Mouse (Mus musculus): ENCODE measurements around the gene Chn2. TPM values are rescaled to one million over a fixed set of nuclear protein-coding genes. Genes with fewer than 3 reads are reported as not detected.

The Chn2 gene
- total and polyA plus RNA-seq, 3 experiments: not detected

DNA sequence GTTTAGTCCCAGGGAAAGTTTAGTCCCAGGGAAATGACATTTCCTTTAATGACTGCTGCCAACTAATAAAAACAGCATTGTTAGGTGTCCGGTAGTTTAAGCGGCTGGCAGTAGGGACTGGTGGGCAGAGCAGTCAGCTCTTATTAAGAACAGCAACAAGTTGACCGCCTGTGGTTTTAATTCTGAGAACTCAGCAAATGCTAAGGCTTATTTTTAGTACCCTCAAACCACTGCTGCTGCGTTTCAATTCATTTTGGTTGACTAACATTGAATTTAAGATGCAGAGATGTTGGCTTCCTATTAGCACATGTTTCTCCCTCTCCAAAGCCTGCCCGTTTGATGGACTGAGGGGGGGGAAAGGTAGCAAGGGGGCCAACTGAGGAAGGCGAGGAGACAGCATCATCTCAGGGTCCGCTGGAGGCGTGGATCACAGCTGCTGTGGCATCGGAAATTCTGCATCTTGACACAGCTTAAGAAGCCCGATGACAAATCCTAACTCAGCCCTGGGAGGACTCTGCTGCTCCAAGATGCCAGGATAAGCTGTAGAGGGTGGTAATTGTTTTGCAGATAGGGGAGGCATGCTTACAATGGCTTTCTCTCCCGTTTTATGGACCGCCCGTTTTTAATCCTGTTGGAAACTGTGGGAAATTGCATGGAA, 2.2 kb downstream of the Chn2 start:
- no peak for DNase-seq (ENCODE audit: low read depth, low spot score)
- H3K9me3 ChIP-seq (replicated peaks; ENCODE audit: insufficient read depth, low read length): no peaks in the 10 kb centered on the region
- no peak overlapping the region for H3K9ac ChIP-seq (ENCODE audit: control insufficient read depth, low read depth, low read length, poor library complexity, severe bottlenecking)
- TF ChIP-seq ZC3H11A (IDR thresholded peaks at IDR 0.05; ENCODE audit: low read depth, low read length) (no peak), ZNF384 (IDR thresholded peaks at IDR 0.05; ENCODE audit: low read depth, low read length) (no peak), SMC3 (IDR thresholded peaks at IDR 0.05; ENCODE audit: low read depth, low read length) (no peak), MYC (IDR thresholded peaks at IDR 0.05; ENCODE audit: low read depth, low read length) (no peak), SIN3A (IDR thresholded peaks at IDR 0.05; ENCODE audit: low read length) (no peak), NRF1 (IDR thresholded peaks at IDR 0.05; ENCODE audit: insufficient read depth, low read depth, low read length, poor library complexity, severe bottlenecking) (no peak), MAX (IDR thresholded peaks at IDR 0.05; ENCODE audit: low read length) (no peak), RAD21 (IDR thresholded peaks at IDR 0.05; ENCODE audit: low read depth, low read length) (no peak), USF1 (IDR thresholded peaks at IDR 0.05; ENCODE audit: low read depth, low read length) (no peak), MXI1 (IDR thresholded peaks at IDR 0.05; ENCODE audit: low read depth, low read length) (no peak), GATA1 (IDR thresholded peaks at IDR 0.05; ENCODE audit: low read depth, low read length) (no peak), KAT2A (conservative IDR thresholded peaks at IDR 0.05; ENCODE audit: low read depth, low read length) (no peak), NELFE (IDR thresholded peaks at IDR 0.05; ENCODE audit: low read depth, low read length) (no peak), CHD1 (IDR thresholded peaks at IDR 0.05; ENCODE audit: low read depth, low read length) (no peak), POLR2AphosphoS5 (IDR thresholded peaks at IDR 0.05; ENCODE audit: borderline replicate concordance, low read depth, low read length) (no peak)
- no peaks in the 10 kb centered on the region for H3K4me1 ChIP-seq (ENCODE audit: control insufficient read depth in 1 of 2, insufficient read depth in 2 of 2, low read length in 2 of 2)
- H3K27me3 ChIP-seq (ENCODE audit: control insufficient read depth in 1 of 2, insufficient read depth in 2 of 2, low read length in 2 of 2): no peaks in the 10 kb centered on the region
- no peaks in the 10 kb centered on the region for H3K36me3 ChIP-seq (ENCODE audit: control insufficient read depth in 1 of 2, insufficient read depth in 2 of 2, low read length in 2 of 2)
- no peak overlapping the region for H3K27ac ChIP-seq (ENCODE audit: control insufficient read depth, low read depth, low read length)
- no peak overlapping the region for H3K4me3 ChIP-seq (ENCODE audit: control insufficient read depth in 1 of 2, insufficient read depth in 1 of 2, low read depth in 2 of 2, low read length in 2 of 2)
- H3K79me2 ChIP-seq (ENCODE audit: control insufficient read depth, insufficient read depth, low read length, poor library complexity): no peaks in the 10 kb centered on the region

DNA sequence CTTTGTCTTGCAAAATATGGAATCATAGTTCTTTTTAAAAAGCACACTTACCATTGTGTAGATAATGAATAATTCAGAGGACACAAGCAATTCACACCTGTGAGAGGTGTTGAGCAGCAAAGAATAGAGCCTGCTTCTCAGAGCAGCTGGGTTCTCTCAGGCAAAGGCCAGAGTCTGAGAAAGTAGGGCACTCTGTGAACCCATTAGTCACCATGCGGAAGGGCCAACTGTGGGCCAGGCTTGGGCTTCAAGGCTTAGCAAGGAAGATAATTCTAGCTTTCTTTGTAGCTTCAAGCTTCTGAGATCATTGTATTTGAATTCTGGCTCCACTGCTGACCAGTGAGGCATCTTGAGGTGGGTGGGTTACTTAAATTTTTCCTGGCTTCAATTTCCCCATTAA, 2.8 kb downstream of the Chn2 start:
- H3K27me3 ChIP-seq (ENCODE audit: control insufficient read depth in 1 of 2, insufficient read depth in 2 of 2, low read length in 2 of 2): no peaks in the 10 kb centered on the region
- H3K9ac ChIP-seq (ENCODE audit: control insufficient read depth, low read depth, low read length, poor library complexity, severe bottlenecking): no peak overlapping the region
- H3K4me3 ChIP-seq (ENCODE audit: control insufficient read depth in 1 of 2, insufficient read depth in 1 of 2, low read depth in 2 of 2, low read length in 2 of 2): no peak overlapping the region
- H3K4me1 ChIP-seq (ENCODE audit: control insufficient read depth in 1 of 2, insufficient read depth in 2 of 2, low read length in 2 of 2): no peaks in the 10 kb centered on the region
- no peak for DNase-seq (ENCODE audit: low read depth, low spot score)
- H3K27ac ChIP-seq (ENCODE audit: control insufficient read depth, low read depth, low read length): no peak overlapping the region
- H3K79me2 ChIP-seq (ENCODE audit: control insufficient read depth, insufficient read depth, low read length, poor library complexity): no peaks in the 10 kb centered on the region
- no peak for TF ChIP-seq ZNF384 (IDR thresholded peaks at IDR 0.05; ENCODE audit: low read depth, low read length)
- no peak for TF ChIP-seq USF2 (IDR thresholded peaks at IDR 0.05; ENCODE audit: borderline replicate concordance in 1 of 2, insufficient read depth in 1 of 2, low read depth in 1 of 2, low read length in 2 of 2)
- no peak for TF ChIP-seq NRF1 (IDR thresholded peaks at IDR 0.05; ENCODE audit: insufficient read depth, low read depth, low read length, poor library complexity, severe bottlenecking)
- TF ChIP-seq GABPA (IDR thresholded peaks at IDR 0.05; ENCODE audit: low read depth, low read length): no peak
- TF ChIP-seq ZC3H11A (IDR thresholded peaks at IDR 0.05; ENCODE audit: low read depth, low read length): no peak
- TF ChIP-seq UBTF (IDR thresholded peaks at IDR 0.05; ENCODE audit: borderline replicate concordance, insufficient read depth, low read depth, low read length): no peak
- TF ChIP-seq POLR2AphosphoS2 (IDR thresholded peaks at IDR 0.05; ENCODE audit: low read length): no peak
- TF ChIP-seq MAZ (IDR thresholded peaks at IDR 0.05; ENCODE audit: low read depth, low read length): no peak
- no peak for TF ChIP-seq MYC (IDR thresholded peaks at IDR 0.05; ENCODE audit: low read depth, low read length)
- H3K36me3 ChIP-seq (ENCODE audit: control insufficient read depth in 1 of 2, insufficient read depth in 2 of 2, low read length in 2 of 2): no peaks in the 10 kb centered on the region
- no peaks in the 10 kb centered on the region for H3K9me3 ChIP-seq (replicated peaks; ENCODE audit: insufficient read depth, low read length)
